Mouse (Mus musculus): ENCODE measurements around the gene Thbs3. TPM values are rescaled to one million over a fixed set of nuclear protein-coding genes. Genes with fewer than 3 reads are reported as not detected.
A peak's percentile ranks its signal among the peaks of the same experiment; 100 is the strongest.
"Not testable (repeated sequence)": the region's sequence is repeated elsewhere in the genome, so short reads cannot be mapped to it uniquely, and the experiment has no call there.

Gene Thbs3
- total and polyA plus RNA-seq, 2 experiments from 2014 or later, result 17.4 to 26.4 TPM

GRCm38 (mm10) chr3:89213803-89214530 is 1.0 kb upstream of the Thbs3 start:
- Histone ChIP-seq H3K4me3 (ENCODE audit: low read depth, low read length) (peak overlapping the region; percentile 64), H3K27me3 (ENCODE audit: control insufficient read depth, insufficient read depth, low read length) (no peaks in the 10 kb centered on the region), H3K36me3 (replicated peaks; ENCODE audit: control insufficient read depth, insufficient read depth, low read length) (peaks cover 20% of the 10 kb centered on the region), H3K4me2 (ENCODE audit: low read depth, low read length) (peak overlapping the region; percentile 92), H3K9me3 (replicated peaks; ENCODE audit: control insufficient read depth, low read length) (no peaks in the 10 kb centered on the region), H3K9ac (replicated peaks; ENCODE audit: low read depth, low read length) (peak overlapping the region; percentile 72), H3K27ac (ENCODE audit: low read depth) (peak overlapping the region; percentile 95), H3K4me1 (ENCODE audit: control insufficient read depth, insufficient read depth) (peaks cover 11% of the 10 kb centered on the region)
- DNase-seq (ENCODE audit: low spot score) (peak; percentile 94), ATAC-seq (ENCODE audit: insufficient read depth, low read depth) (peak; percentile 92)
- TF ChIP-seq EP300 (IDR thresholded peaks at IDR 0.05; ENCODE audit: low read depth) (peak; percentile 94), CTCF (IDR thresholded peaks at IDR 0.05; ENCODE audit: low read depth) (no peak)
- under 1% methylated on average over 62 of the region's 69 CpGs for WGBS

GRCm38 (mm10) chr3:89215853-89216252 is 873 bp downstream of the Thbs3 start:
- ATAC-seq (ENCODE audit: insufficient read depth, low read depth) (0 out of 2 replicates have a peak, but pooled peaks have one; percentile 10), DNase-seq (ENCODE audit: low spot score) (peak; percentile 76)
- Histone ChIP-seq H3K9me3 (replicated peaks; ENCODE audit: control insufficient read depth, low read length) (no peaks in the 10 kb centered on the region), H3K27ac (ENCODE audit: low read depth) (no peak overlapping the region), H3K9ac (replicated peaks; ENCODE audit: low read depth, low read length) (no peak overlapping the region), H3K27me3 (ENCODE audit: control insufficient read depth, insufficient read depth, low read length) (no peaks in the 10 kb centered on the region), H3K4me3 (ENCODE audit: low read depth, low read length) (peak overlapping the region; percentile 64), H3K4me1 (ENCODE audit: control insufficient read depth, insufficient read depth) (peaks cover 11% of the 10 kb centered on the region), H3K36me3 (replicated peaks; ENCODE audit: control insufficient read depth, insufficient read depth, low read length) (peaks cover 4% of the 10 kb centered on the region; the same call in 1 of the 2 replicates), H3K4me2 (ENCODE audit: low read depth, low read length) (peak overlapping the region; percentile 92)
- 1% methylated on average over 6 of the region's 6 CpGs for WGBS
- TF ChIP-seq EP300 (IDR thresholded peaks at IDR 0.05; ENCODE audit: low read depth) (no peak), CTCF (IDR thresholded peaks at IDR 0.05; ENCODE audit: low read depth) (peak; percentile 95)

- 68% methylated on average over 7 of the region's 7 CpGs for WGBS
- H3K36me3 ChIP-seq (replicated peaks; ENCODE audit: control insufficient read depth, insufficient read depth, low read length); H3K27me3 ChIP-seq (ENCODE audit: control insufficient read depth, insufficient read depth, low read length); ATAC-seq (ENCODE audit: insufficient read depth, low read depth); H3K27ac ChIP-seq (ENCODE audit: low read depth); H3K4me3 ChIP-seq (ENCODE audit: low read depth, low read length); H3K9me3 ChIP-seq (replicated peaks; ENCODE audit: control insufficient read depth, low read length); DNase-seq (ENCODE audit: low spot score); H3K9ac ChIP-seq (replicated peaks; ENCODE audit: low read depth, low read length); H3K4me2 ChIP-seq (ENCODE audit: low read depth, low read length): not testable (repeated sequence)
- H3K4me1 ChIP-seq (ENCODE audit: control insufficient read depth, insufficient read depth), result peaks cover 11% of the 10 kb centered on the region
Measured at GRCm38 (mm10) chr3:89216407-89216806, 1.4 kb downstream of the Thbs3 start.

- no peak overlapping the region for H3K4me2 ChIP-seq (ENCODE audit: low read depth, low read length)
- ATAC-seq (ENCODE audit: insufficient read depth, low read depth), result no peak
- TF ChIP-seq CTCF (IDR thresholded peaks at IDR 0.05; ENCODE audit: low read depth) (no peak), EP300 (IDR thresholded peaks at IDR 0.05; ENCODE audit: low read depth) (no peak)
Measured at GRCm38 (mm10) chr3:89218271-89218670, 3.3 kb downstream of the Thbs3 start.

GRCm38 (mm10) chr3:89219546-89219945 is 4.6 kb downstream of the Thbs3 start:
- no peak overlapping the region for H3K27ac ChIP-seq (ENCODE audit: low read depth)
- DNase-seq (ENCODE audit: low spot score) (no peak), ATAC-seq (ENCODE audit: insufficient read depth, low read depth) (no peak)
- H3K9me3 ChIP-seq (replicated peaks; ENCODE audit: control insufficient read depth, low read length), result no peaks in the 10 kb centered on the region
- WGBS, result 22% methylated on average over 8 of the region's 8 CpGs
- 0 out of 2 replicates have a peak, but pooled peaks cover 4% of the 10 kb centered on the region for H3K4me1 ChIP-seq (ENCODE audit: control insufficient read depth, insufficient read depth)
- no peak overlapping the region for H3K4me2 ChIP-seq (ENCODE audit: low read depth, low read length)
- H3K9ac ChIP-seq (replicated peaks; ENCODE audit: low read depth, low read length), result no peak overlapping the region
- H3K27me3 ChIP-seq (ENCODE audit: control insufficient read depth, insufficient read depth, low read length), result no peaks in the 10 kb centered on the region
- H3K4me3 ChIP-seq (ENCODE audit: low read depth, low read length), result no peak overlapping the region
- TF ChIP-seq CTCF (IDR thresholded peaks at IDR 0.05; ENCODE audit: low read depth) (no peak), EP300 (IDR thresholded peaks at IDR 0.05; ENCODE audit: low read depth) (no peak)
- no peaks in the 10 kb centered on the region for H3K36me3 ChIP-seq (replicated peaks; ENCODE audit: control insufficient read depth, insufficient read depth, low read length)

More at GRCm38 (mm10) chr3:89218271-89218670, 3.3 kb downstream of the Thbs3 start:
- Histone ChIP-seq H3K9me3 (replicated peaks; ENCODE audit: control insufficient read depth, low read length) (no peaks in the 10 kb centered on the region), H3K4me1 (ENCODE audit: control insufficient read depth, insufficient read depth) (peaks cover 5% of the 10 kb centered on the region), H3K9ac (replicated peaks; ENCODE audit: low read depth, low read length) (no peak overlapping the region), H3K4me3 (ENCODE audit: low read depth, low read length) (no peak overlapping the region), H3K36me3 (replicated peaks; ENCODE audit: control insufficient read depth, insufficient read depth, low read length) (no peaks in the 10 kb centered on the region), H3K27me3 (ENCODE audit: control insufficient read depth, insufficient read depth, low read length) (no peaks in the 10 kb centered on the region), H3K27ac (ENCODE audit: low read depth) (no peak overlapping the region)
- no peak for DNase-seq (ENCODE audit: low spot score)
- 79% methylated on average over 1 of the region's 1 CpGs for WGBS
